Mouse (Mus musculus) midbrain, postnatal 0 days (tissue): ENCODE measurements around the gene Sh3rf3. TPM values are rescaled to one million over a fixed set of nuclear protein-coding genes. Genes with fewer than 3 reads are reported as not detected.
A peak's percentile ranks its signal among the peaks of the same experiment; 100 is the strongest.

ENCODE experiments used
- ATAC-seq: fragments of 200-750 bp; cut with Nextera tagmentation; 2 replicates; pipeline ENCODE4 v1.8.0; 2017; ENCODE audit warnings: moderate number of reproducible peaks, mild to moderate bottlenecking, moderate TSS enrichment, moderate library complexity; ENCODE audit not compliant: low FRiP score
- DNase-seq: peaks from one replicate; pipeline ENCODE4 v3.0.0-alpha.2; 2015; ENCODE audit warnings: low spot score
- H3K27ac ChIP-seq: fragments of 300-500 bp; sonication (generic); 2 replicates; pipeline ENCODE4 v1.5.1; 2014; ENCODE audit warnings: low read depth, mild to moderate bottlenecking, low read length, mixed read lengths
- H3K27me3 ChIP-seq: fragments of 300-500 bp; sonication (generic); 2 replicates; pipeline ENCODE4 v1.6.1; 2014; ENCODE audit warnings: low read length, control low read depth, mixed read lengths; ENCODE audit not compliant: insufficient read depth
- H3K36me3 ChIP-seq: fragments of 300-500 bp; sonication (generic); 2 replicates; pipeline ENCODE4 v1.6.1; 2014; ENCODE audit warnings: low read length, control low read depth, mixed read lengths; ENCODE audit not compliant: insufficient read depth
- H3K4me1 ChIP-seq: fragments of 300-500 bp; sonication (generic); 2 replicates; pipeline ENCODE4 v1.6.1; 2014; ENCODE audit warnings: mild to moderate bottlenecking, control low read depth, antibody characterized with exemption, low read length, mixed read lengths; ENCODE audit not compliant: insufficient read depth
- H3K4me2 ChIP-seq: fragments of 300-500 bp; sonication (generic); 2 replicates; pipeline ENCODE4 v1.6.1; 2014; ENCODE audit warnings: low read depth, mild to moderate bottlenecking, low read length, mixed read lengths; ENCODE audit not compliant: poor library complexity, severe bottlenecking
- H3K4me3 ChIP-seq: fragments of 300-500 bp; sonication (generic); 2 replicates; pipeline ENCODE4 v1.5.1; 2014; ENCODE audit warnings: low read depth, mild to moderate bottlenecking, low read length, moderate library complexity
- H3K9ac ChIP-seq: fragments of 300-500 bp; sonication (generic); replicated peaks from 2 replicates; pipeline ENCODE4 v1.6.1; 2014; ENCODE audit warnings: mild to moderate bottlenecking, low read length, moderate library complexity, mixed read lengths; ENCODE audit not compliant: poor library complexity, severe bottlenecking
- H3K9me3 ChIP-seq: fragments of 300-500 bp; sonication (generic); 2 replicates; pipeline ENCODE4 v1.6.1; 2016; ENCODE audit warnings: low read length, control low read depth
- CTCF ChIP-seq: IDR thresholded peaks from 2 replicates; pipeline ENCODE4 v1.5.1; 2016; ENCODE audit warnings: antibody characterized with exemption, mild to moderate bottlenecking
- WGBS: fragments of 180-500 bp; shearing (Covaris S2); extraction: QIAGEN DNeasy Blood & Tissue Kit; methylation state at CpG from one replicate; pipeline ENCODE4 v1.1.7; 2014; 5-methylcytosine and 5-hydroxymethylcytosine counted together
- polyA plus RNA-seq: library from polyadenylated mRNA; unstranded; fragments of >200 nt; fragmentation: Nextera tagmentation; extraction: Ambion mirVana; gene quantifications from 2 replicates; pipeline ENCODE4 v1.2.1, GENCODE M21; 2015
- total RNA-seq: library from RNA; depleted of rRNA; stranded (reverse); fragments of >200 nt; gene quantifications from 2 replicates; pipeline ENCODE4 v1.2.3, GENCODE M21; 2014

The Sh3rf3 gene
- total and polyA plus RNA-seq, 2 experiments from 2014 or later = 4.6 to 31.9 TPM

GRCm38 (mm10) chr10:58943661-58944400 lies 130.7 kb downstream of the Sh3rf3 start:
- 87% methylated on average over 9 of the region's 9 CpGs for WGBS
- no peaks in the 10 kb centered on the region for H3K9me3 ChIP-seq

DNA sequence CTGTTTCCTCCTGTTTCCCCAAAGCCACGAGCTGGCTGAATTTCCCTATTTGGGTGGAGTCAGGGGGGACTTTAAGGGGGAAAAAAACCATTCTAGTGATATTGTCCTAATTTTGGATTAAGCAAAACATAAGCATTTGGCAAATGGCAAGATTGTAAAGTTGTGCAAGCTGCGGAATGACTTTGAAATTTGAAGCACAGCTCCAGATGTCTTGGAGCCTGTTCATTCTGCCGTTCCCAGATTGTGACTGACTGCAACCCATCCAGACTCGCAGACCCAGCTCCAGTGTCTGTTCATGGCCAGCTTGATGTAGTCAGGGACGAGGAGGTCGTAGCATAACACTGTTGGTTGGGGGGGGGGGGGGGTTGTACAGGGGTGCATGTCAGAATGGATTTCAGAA lies 131.8 kb downstream of the Sh3rf3 start:
- WGBS = 87% methylated on average over 6 of the region's 6 CpGs
- no peak for TF ChIP-seq CTCF
- DNase-seq (no peak), ATAC-seq (no peak)
- no peak overlapping the region for H3K4me3 ChIP-seq
- no peaks in the 10 kb centered on the region for H3K9me3 ChIP-seq
- no peaks in the 10 kb centered on the region for H3K36me3 ChIP-seq
- peaks cover 3% of the 10 kb centered on the region; the same call in 1 of the 2 replicates for H3K4me1 ChIP-seq
- no peak overlapping the region for H3K9ac ChIP-seq
- no peak overlapping the region for H3K4me2 ChIP-seq
- H3K27ac ChIP-seq = no peak overlapping the region
- no peaks in the 10 kb centered on the region; the same call in 1 of the 2 replicates for H3K27me3 ChIP-seq

More at GRCm38 (mm10) chr10:58943661-58944400, 130.7 kb downstream of the Sh3rf3 start:
- DNase-seq = no peak
- Histone ChIP-seq H3K27ac (no peak overlapping the region), H3K27me3 (no peaks in the 10 kb centered on the region; the same call in 1 of the 2 replicates), H3K36me3 (no peaks in the 10 kb centered on the region), H3K9ac (no peak overlapping the region), H3K4me1 (no peaks in the 10 kb centered on the region; the same call in 1 of the 2 replicates), H3K4me3 (no peak overlapping the region), H3K4me2 (no peak overlapping the region)
- no peak for TF ChIP-seq CTCF
- no peak for ATAC-seq

DNA sequence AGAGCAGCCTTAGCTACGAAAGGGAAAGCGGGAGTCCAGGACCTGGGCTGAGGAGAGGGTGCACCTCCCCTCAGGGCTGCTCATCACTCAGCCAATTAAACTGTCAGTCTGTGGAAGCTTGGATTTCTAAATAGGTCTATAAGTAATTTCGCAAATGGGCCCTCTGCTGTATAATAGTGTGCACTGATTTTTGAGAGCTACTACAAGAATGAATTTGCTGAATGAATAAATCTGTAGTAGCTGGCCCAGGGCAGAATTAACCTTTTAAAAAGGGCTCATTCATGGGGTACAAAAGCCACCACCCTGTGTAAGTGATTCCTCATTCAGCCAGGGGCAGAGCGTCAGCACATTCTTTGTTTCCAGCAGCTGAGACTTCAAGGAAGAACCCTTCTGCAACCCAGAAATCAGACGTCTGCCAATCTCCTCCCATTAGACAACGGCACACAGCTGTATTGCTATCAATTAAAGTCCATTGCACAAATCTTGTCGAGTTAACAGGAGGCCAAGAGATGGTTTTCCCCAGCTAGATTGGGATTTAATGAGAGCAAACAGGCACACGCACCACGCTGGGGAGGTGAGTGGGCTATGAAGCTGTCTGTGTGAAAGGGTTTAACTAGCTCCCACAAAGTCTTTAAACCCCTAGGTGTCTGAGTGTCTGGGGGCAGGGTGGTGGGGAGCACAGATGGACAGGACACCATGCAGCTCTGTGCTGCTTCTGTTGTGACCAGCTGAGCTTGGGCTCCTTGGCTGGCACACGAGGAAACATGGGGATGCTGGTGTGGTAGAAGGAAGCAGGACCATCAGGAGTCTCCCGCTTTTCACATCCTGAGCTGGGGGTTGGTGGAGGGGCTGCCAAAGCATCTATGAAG lies 136.8 kb downstream of the Sh3rf3 start:
- peak; percentile 34; the same call in 1 of the 2 replicates for TF ChIP-seq CTCF
- Histone ChIP-seq H3K27ac (peak overlapping the region; percentile 65; the same call in 1 of the 2 replicates), H3K9ac (no peak overlapping the region), H3K27me3 (no peaks in the 10 kb centered on the region), H3K4me1 (peaks cover 3% of the 10 kb centered on the region; the same call in 1 of the 2 replicates), H3K4me3 (no peak overlapping the region), H3K9me3 (no peaks in the 10 kb centered on the region), H3K36me3 (no peaks in the 10 kb centered on the region), H3K4me2 (no peak overlapping the region)
- WGBS = 23% methylated on average over 11 of the region's 11 CpGs
- DNase-seq (peak; percentile 57), ATAC-seq (peak; percentile 82)

GRCm38 (mm10) chr10:58960193-58960592 lies 147.0 kb downstream of the Sh3rf3 start:
- ATAC-seq (no peak), DNase-seq (no peak)
- WGBS = 87% methylated on average over 4 of the region's 4 CpGs
- no peak overlapping the region for H3K4me2 ChIP-seq
- H3K27me3 ChIP-seq = no peaks in the 10 kb centered on the region
- H3K9me3 ChIP-seq = no peaks in the 10 kb centered on the region
- no peaks in the 10 kb centered on the region for H3K4me1 ChIP-seq
- no peaks in the 10 kb centered on the region for H3K36me3 ChIP-seq
- no peak for TF ChIP-seq CTCF
- no peak overlapping the region for H3K4me3 ChIP-seq
- H3K27ac ChIP-seq = no peak overlapping the region
- no peak overlapping the region for H3K9ac ChIP-seq

GRCm38 (mm10) chr10:58968236-58968635 lies 155.1 kb downstream of the Sh3rf3 start:
- 80% methylated on average over 4 of the region's 4 CpGs for WGBS
- H3K9me3 ChIP-seq = no peaks in the 10 kb centered on the region
- no peak for ATAC-seq

More at GRCm38 (mm10) chr10:58968236-58968635, 155.1 kb downstream of the Sh3rf3 start:
- TF ChIP-seq CTCF = no peak
- Histone ChIP-seq H3K4me3 (no peak overlapping the region), H3K4me1 (no peaks in the 10 kb centered on the region), H3K9ac (no peak overlapping the region), H3K27ac (no peak overlapping the region), H3K27me3 (no peaks in the 10 kb centered on the region), H3K36me3 (no peaks in the 10 kb centered on the region), H3K4me2 (no peak overlapping the region)
- DNase-seq = no peak
